Mouse (Mus musculus) midbrain, embryonic 12.5 days (tissue): ENCODE measurements at regions not wholly inside any gene's neighbourhood (a gene's known extent, or its start where the extent isn't known, plus 50 kb on each side); places are given as distances from the start of the nearest gene placed in this dataset.

Experiments used
- ATAC-seq: fragments of 200-750 bp; cut with Nextera tagmentation; 2 replicates; pipeline ENCODE4 v1.8.0; 2017; ENCODE audit warnings: low read depth, moderate TSS enrichment, moderate library complexity; ENCODE audit not compliant: low FRiP score
- H3K27ac ChIP-seq: fragments of 300-500 bp; sonication (generic); replicated peaks from 2 replicates; pipeline ENCODE4 v1.5.1; 2016; ENCODE audit warnings: mild to moderate bottlenecking
- H3K27me3 ChIP-seq: fragments of 300-500 bp; sonication (generic); 2 replicates; pipeline ENCODE4 v1.6.1; 2016; ENCODE audit warnings: mild to moderate bottlenecking
- H3K36me3 ChIP-seq: fragments of 300-500 bp; sonication (generic); 2 replicates; pipeline ENCODE4 v1.6.1; 2016
- H3K4me1 ChIP-seq: fragments of 300-500 bp; sonication (generic); 2 replicates; pipeline ENCODE4 v1.6.1; 2016
- H3K4me2 ChIP-seq: fragments of 300-500 bp; sonication (generic); replicated peaks from 2 replicates; pipeline ENCODE4 v1.6.1; 2016; ENCODE audit warnings: mild to moderate bottlenecking, moderate library complexity
- H3K4me3 ChIP-seq: fragments of 300-500 bp; sonication (generic); 2 replicates; pipeline ENCODE4 v1.5.1; 2016; ENCODE audit warnings: mild to moderate bottlenecking
- H3K9ac ChIP-seq: fragments of 300-500 bp; sonication (generic); replicated peaks from 2 replicates; pipeline ENCODE4 v1.6.1; 2016; ENCODE audit warnings: mild to moderate bottlenecking, moderate library complexity
- H3K9me3 ChIP-seq: fragments of 300-500 bp; sonication (generic); 2 replicates; pipeline ENCODE4 v1.6.1; 2016; ENCODE audit warnings: mild to moderate bottlenecking
- WGBS: fragments of 180-500 bp; shearing (Covaris S2); methylation state at CpG from one replicate; pipeline ENCODE4 v1.1.7; 2016; 5-methylcytosine and 5-hydroxymethylcytosine counted together

DNA sequence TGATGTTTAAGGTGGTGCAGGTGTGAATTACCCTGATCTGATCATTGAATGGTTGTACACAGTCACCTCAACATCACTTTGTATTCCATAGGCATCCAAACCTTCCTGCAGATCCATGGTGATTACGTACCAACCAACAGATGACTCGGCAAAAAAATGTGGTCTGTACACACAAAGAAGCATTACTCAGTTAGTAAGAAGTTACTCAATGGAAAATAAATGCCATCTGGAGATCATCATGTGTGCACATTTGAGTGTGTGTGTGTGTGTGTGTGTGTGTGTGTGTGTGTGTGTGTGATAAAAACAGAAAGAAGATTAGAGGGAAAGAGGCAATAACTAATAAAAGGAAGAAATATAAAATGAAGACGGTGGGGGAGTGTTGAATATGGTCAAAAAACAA, 1512.2 kb upstream of the Gm6569 start:
- no peak overlapping the region for H3K9ac ChIP-seq
- WGBS: 85% methylated on average over 3 of the region's 3 CpGs
- no peak overlapping the region for H3K27ac ChIP-seq
- no peak overlapping the region for H3K4me3 ChIP-seq
- H3K4me2 ChIP-seq: no peak overlapping the region
- no peaks in the 10 kb centered on the region for H3K9me3 ChIP-seq
- no peak for ATAC-seq
- no peaks in the 10 kb centered on the region for H3K27me3 ChIP-seq
- H3K36me3 ChIP-seq: no peaks in the 10 kb centered on the region
- no peaks in the 10 kb centered on the region for H3K4me1 ChIP-seq

DNA sequence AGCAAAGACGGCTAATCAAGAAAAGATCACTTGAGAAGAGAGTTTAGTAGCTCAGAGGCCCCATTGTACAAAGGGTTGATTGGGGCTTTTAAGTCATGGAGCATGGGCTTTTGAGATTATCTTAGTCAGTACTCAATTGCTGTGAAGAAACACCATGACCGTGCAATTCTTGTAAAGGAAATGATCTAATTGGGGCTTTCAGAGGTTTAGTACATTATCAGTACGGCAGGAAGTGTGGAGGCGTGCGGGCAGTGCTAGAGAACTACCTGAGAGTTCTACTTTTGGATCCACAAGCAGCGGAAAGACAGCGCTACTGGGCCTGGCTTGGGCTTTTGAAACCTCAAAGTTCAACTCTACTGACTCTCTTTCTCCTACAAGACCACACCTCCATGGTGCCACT, 1511.2 kb upstream of the Gm6569 start:
- WGBS: 91% methylated on average over 7 of the region's 7 CpGs
- Histone ChIP-seq H3K4me3 (no peak overlapping the region), H3K9ac (no peak overlapping the region), H3K27me3 (no peaks in the 10 kb centered on the region), H3K9me3 (no peaks in the 10 kb centered on the region), H3K36me3 (no peaks in the 10 kb centered on the region), H3K4me1 (no peaks in the 10 kb centered on the region), H3K4me2 (no peak overlapping the region), H3K27ac (no peak overlapping the region)
- no peak for ATAC-seq

DNA sequence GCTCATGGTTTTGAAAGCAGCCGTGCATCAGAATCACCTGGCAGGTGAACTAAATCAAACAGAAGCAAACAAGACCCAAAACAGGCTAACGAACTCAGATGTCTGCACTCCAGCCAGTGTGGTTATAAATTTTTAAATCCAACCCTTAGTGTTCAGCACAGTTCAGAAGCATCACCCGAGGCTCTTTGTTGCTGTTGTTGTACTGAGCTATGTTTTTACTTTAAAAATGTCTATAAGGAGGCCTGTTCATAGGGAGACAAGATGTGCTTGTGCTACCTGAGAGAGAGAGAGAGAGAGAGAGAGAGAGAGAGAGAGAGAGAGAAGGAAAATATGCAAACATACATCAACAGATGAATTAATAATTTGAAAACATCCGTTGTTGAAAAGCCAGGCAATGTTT, 1503.1 kb upstream of the Gm6569 start:
- Histone ChIP-seq H3K4me1 (no peaks in the 10 kb centered on the region; the same call in 1 of the 2 replicates), H3K4me2 (no peak overlapping the region), H3K4me3 (no peak overlapping the region), H3K27me3 (no peaks in the 10 kb centered on the region), H3K9me3 (no peaks in the 10 kb centered on the region), H3K9ac (no peak overlapping the region), H3K36me3 (no peaks in the 10 kb centered on the region), H3K27ac (no peak overlapping the region)
- ATAC-seq: no peak
- whole genome bisulfite sequencing: 75% methylated on average over 4 of the region's 4 CpGs

DNA sequence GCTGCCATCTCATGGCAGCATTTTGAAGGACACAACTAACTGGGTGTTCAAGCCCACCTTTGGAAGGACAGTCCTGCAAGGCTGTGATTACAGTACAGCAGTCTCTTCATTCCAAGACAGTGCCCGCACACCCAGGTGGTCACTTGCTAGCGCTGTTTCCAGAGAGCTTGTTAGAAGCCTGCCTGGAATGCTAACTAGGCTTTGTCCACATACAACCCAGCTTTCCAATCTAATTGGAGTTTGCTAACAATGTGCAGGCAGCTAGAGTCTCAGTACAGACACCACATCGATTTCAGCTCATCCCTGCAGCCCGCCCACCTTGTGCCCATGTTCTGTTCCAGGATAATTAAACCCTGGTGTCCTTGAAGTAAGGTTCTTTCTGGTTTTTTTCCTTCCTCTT, 1499.9 kb upstream of the Gm6569 start:
- ATAC-seq: peak; percentile 52
- H3K27ac ChIP-seq: no peak overlapping the region
- H3K4me1 ChIP-seq: no peaks in the 10 kb centered on the region; the same call in 1 of the 2 replicates
- no peaks in the 10 kb centered on the region for H3K27me3 ChIP-seq
- no peaks in the 10 kb centered on the region for H3K9me3 ChIP-seq
- 55% methylated on average over 4 of the region's 4 CpGs for WGBS
- no peak overlapping the region for H3K9ac ChIP-seq
- no peaks in the 10 kb centered on the region for H3K36me3 ChIP-seq
- H3K4me3 ChIP-seq: no peak overlapping the region
- no peak overlapping the region for H3K4me2 ChIP-seq

DNA sequence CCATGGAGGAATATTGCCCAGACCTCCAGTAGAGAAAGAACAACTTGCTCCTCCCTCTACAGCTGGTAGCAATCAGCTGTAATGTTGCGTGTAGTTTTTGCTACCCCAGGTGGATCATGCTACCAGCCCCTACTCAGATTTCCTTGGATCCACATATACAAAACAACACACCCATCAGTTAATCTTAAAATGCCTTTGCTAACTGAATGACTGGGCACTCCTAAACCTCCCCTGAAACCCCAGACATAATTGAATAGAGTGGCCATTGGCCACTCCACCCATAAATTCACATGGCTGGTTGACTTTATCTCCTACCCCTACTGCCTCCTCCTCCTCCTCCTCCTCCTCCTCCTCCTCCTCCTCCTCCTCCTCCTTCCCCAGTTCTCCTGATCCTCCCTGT, 1494.7 kb upstream of the Gm6569 start:
- Histone ChIP-seq H3K4me2 (no peak overlapping the region), H3K9me3 (no peaks in the 10 kb centered on the region), H3K36me3 (no peaks in the 10 kb centered on the region), H3K27ac (no peak overlapping the region), H3K27me3 (no peaks in the 10 kb centered on the region), H3K4me3 (no peak overlapping the region), H3K4me1 (peaks cover 4% of the 10 kb centered on the region; the same call in 1 of the 2 replicates), H3K9ac (no peak overlapping the region)
- WGBS: 77% methylated on average over 1 of the region's 1 CpGs
- ATAC-seq: no peak

DNA sequence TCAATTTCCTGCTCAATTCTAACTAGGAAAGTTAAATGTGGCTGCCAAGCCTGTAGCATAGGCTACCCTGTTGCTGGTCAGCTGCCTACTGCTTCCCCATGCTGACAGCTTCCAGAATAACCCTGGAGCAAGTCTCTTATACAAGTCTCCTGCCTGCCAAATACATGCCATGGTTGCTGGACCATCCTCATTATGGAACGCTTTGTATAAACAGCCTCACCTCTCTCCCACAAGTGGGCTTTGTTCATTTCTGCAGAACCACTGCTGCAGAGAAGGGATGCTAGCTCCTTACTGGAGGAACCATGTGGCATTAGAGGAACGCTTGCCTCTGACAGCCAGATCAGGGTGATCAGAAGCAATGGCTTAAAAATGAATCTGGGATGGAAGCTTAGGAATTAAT, 1492.4 kb upstream of the Gm6569 start:
- Histone ChIP-seq H3K9ac (no peak overlapping the region), H3K9me3 (no peaks in the 10 kb centered on the region), H3K27ac (no peak overlapping the region), H3K4me3 (no peak overlapping the region), H3K27me3 (no peaks in the 10 kb centered on the region), H3K36me3 (no peaks in the 10 kb centered on the region), H3K4me2 (no peak overlapping the region), H3K4me1 (peaks cover 4% of the 10 kb centered on the region; the same call in 1 of the 2 replicates)
- WGBS: 96% methylated on average over 2 of the region's 2 CpGs
- ATAC-seq: no peak

DNA sequence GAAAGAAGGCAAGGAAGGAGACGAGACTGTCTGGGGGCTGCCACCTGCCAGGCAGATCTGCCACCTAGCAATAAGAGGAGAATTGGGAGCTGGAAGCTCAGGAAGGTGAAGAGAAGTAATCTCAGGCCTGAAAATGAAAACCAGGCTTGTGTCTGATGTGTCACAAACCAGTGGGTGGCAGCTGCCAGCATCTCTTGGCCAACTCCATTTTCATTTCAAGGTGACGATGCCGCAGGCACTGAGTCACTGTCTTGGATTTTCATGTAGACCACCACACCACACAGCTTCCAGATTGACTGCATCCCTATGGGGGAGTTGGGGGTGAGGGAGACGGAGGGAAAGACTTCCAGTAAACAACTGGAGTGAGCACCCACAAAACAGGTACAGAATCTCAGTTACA, 1491.9 kb upstream of the Gm6569 start:
- ATAC-seq: no peak
- no peak overlapping the region for H3K9ac ChIP-seq
- peaks cover 4% of the 10 kb centered on the region; the same call in 1 of the 2 replicates for H3K4me1 ChIP-seq
- 87% methylated on average over 4 of the region's 4 CpGs for WGBS
- no peaks in the 10 kb centered on the region for H3K27me3 ChIP-seq
- no peaks in the 10 kb centered on the region for H3K9me3 ChIP-seq
- H3K4me3 ChIP-seq: no peak overlapping the region
- H3K4me2 ChIP-seq: no peak overlapping the region
- no peak overlapping the region for H3K27ac ChIP-seq
- no peaks in the 10 kb centered on the region for H3K36me3 ChIP-seq

DNA sequence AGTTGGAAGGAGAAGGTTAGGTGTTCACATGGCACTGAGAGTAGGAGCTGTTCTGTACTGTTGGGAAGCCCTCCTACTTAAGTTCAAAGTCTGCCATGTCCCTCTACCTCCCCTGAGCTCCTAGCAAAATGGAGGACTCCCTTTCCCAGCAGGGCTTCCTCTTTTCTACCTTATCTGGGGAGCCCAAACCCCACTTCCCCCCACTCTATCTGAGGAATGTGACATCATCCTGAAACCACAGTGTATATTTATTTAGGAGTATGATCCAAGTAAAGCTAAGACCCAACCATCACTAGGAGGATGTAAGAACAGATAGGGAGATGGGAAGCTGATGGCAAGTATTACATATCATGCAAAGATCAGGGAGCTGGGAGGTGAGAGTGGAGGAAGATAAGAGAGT, 1490.6 kb upstream of the Gm6569 start:
- Histone ChIP-seq H3K27me3 (no peaks in the 10 kb centered on the region), H3K36me3 (no peaks in the 10 kb centered on the region), H3K4me1 (peaks cover 4% of the 10 kb centered on the region; the same call in 1 of the 2 replicates), H3K9ac (no peak overlapping the region), H3K4me2 (no peak overlapping the region), H3K27ac (no peak overlapping the region), H3K9me3 (no peaks in the 10 kb centered on the region), H3K4me3 (no peak overlapping the region)
- no peak for ATAC-seq

DNA sequence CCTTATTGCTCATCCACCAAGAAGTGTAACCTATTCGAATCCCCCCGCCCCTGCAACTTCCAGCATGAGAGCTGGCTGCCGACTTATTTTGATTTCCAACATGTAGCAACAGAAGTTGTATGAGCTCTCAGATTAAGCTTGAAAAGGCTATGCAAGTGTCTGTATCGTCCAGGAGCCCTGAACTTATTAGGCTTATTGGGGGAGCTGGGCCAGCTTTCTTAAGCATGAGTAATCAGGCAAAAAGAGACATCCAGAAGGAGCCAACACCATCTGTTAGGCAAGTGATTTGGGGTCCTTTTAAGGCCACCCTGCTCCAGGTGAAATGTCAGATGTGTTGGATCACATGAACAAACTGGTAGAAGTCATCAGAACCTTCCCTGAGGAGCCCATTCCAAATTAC, 1481.0 kb upstream of the Gm6569 start:
- no peaks in the 10 kb centered on the region for H3K27me3 ChIP-seq
- WGBS: 85% methylated on average over 4 of the region's 4 CpGs
- H3K4me1 ChIP-seq: no peaks in the 10 kb centered on the region
- H3K9me3 ChIP-seq: no peaks in the 10 kb centered on the region
- H3K36me3 ChIP-seq: no peaks in the 10 kb centered on the region
- no peak overlapping the region for H3K4me2 ChIP-seq
- H3K27ac ChIP-seq: no peak overlapping the region
- no peak overlapping the region for H3K4me3 ChIP-seq
- no peak for ATAC-seq
- H3K9ac ChIP-seq: no peak overlapping the region

DNA sequence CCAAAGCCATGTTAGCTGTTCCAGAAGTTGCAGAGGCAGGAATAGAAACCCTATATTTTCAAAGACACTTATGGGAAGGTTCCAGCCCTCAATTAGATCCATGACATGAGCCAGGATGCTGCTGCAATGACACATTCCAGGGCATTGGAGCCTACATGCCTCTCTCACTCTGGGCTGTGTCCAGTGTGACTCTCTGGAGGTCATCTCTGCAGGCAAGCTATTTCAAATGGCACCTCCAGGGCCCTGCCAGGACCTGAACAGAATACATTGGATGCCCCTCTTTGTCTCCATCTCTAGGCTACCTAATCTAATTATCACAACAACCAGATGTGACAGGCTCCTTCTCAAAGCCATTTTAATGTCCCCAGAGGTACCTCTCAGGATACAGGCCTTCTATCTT, 1478.7 kb upstream of the Gm6569 start:
- Histone ChIP-seq H3K9ac (no peak overlapping the region), H3K27me3 (no peaks in the 10 kb centered on the region), H3K36me3 (no peaks in the 10 kb centered on the region), H3K4me3 (no peak overlapping the region), H3K4me1 (no peaks in the 10 kb centered on the region), H3K27ac (no peak overlapping the region), H3K9me3 (no peaks in the 10 kb centered on the region), H3K4me2 (no peak overlapping the region)
- no peak for ATAC-seq

DNA sequence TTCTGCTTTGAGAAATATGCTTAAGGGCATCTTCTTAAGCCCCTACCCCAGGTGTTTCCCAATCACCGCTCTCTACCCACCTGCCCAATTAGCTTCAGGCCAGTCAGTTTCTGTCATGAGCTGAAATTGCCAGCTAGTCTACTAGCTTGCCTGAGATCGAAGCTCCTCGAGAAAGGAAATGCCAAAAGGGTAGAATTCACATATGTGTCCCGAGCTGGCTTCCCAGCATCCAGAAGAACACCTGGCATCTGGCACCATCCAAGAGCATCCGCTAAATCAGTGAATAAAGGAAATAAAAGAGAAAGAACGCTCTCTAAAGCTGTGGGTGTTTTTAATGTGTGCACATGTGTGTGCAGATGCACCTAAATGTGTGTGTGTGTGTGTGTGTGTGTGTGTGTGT, 1474.7 kb upstream of the Gm6569 start:
- Histone ChIP-seq H3K27me3 (no peaks in the 10 kb centered on the region), H3K4me1 (no peaks in the 10 kb centered on the region), H3K4me3 (no peak overlapping the region), H3K27ac (no peak overlapping the region), H3K9ac (no peak overlapping the region), H3K36me3 (no peaks in the 10 kb centered on the region), H3K4me2 (no peak overlapping the region), H3K9me3 (no peaks in the 10 kb centered on the region)
- 93% methylated on average over 6 of the region's 6 CpGs for WGBS
- no peak for ATAC-seq

DNA sequence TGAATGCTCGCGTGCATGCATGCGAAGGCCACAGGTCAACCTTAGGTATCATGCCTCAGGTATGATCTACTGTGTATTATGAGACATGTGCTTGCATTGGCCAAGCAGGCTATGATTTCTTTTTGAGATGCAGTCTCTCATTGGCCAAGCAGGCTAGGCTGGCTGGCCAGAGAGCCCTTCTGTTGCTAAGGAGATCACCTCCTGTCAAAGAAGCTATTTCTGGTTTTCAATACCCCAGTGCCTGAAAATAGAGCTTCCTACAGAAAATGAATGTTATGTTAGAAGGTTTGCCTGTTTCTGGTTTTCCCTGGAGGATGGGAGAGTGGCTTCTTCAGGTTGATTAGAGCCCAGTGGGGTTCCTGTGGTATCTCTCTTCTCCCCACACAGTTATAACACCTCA, 1474.3 kb upstream of the Gm6569 start:
- no peaks in the 10 kb centered on the region for H3K9me3 ChIP-seq
- no peak overlapping the region for H3K4me2 ChIP-seq
- 92% methylated on average over 3 of the region's 3 CpGs for WGBS
- H3K9ac ChIP-seq: no peak overlapping the region
- H3K4me1 ChIP-seq: no peaks in the 10 kb centered on the region
- no peaks in the 10 kb centered on the region for H3K36me3 ChIP-seq
- H3K27ac ChIP-seq: no peak overlapping the region
- ATAC-seq: no peak
- H3K4me3 ChIP-seq: no peak overlapping the region
- no peaks in the 10 kb centered on the region for H3K27me3 ChIP-seq

DNA sequence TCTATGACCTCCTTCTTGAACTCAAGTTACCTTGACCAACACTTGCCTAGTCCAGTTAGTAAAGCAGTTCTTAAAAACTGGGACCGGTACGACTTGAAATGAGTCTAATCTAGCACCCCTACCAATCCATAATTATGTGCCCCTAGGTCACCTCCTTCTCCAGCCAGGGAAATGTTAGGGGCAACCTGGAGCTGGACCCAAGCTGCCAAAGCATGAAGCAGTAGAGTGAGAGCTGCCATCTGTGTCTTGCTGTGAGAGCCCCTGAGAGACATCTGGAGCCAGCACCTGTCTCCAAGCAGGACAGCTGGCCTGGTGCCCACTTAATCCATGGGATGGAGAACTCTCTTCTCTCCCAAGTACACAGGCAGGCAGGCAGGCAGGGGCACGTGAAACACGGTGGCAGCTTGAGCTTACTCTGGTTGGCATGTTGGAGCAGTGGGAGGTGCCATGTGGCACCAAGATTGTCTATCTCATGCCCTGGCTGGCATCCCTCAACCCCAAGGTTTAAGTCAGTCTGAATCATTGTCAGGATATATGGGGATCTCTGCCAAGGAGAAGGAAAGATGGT, 1473.8 kb upstream of the Gm6569 start:
- Histone ChIP-seq H3K9ac (no peak overlapping the region), H3K4me3 (no peak overlapping the region), H3K9me3 (no peaks in the 10 kb centered on the region), H3K4me1 (no peaks in the 10 kb centered on the region), H3K36me3 (no peaks in the 10 kb centered on the region), H3K4me2 (no peak overlapping the region), H3K27ac (no peak overlapping the region), H3K27me3 (no peaks in the 10 kb centered on the region)
- WGBS: 90% methylated on average over 4 of the region's 4 CpGs
- ATAC-seq: no peak
